ENCODE assay signal across 16 mouse cellular contexts in the genomic region with DNA sequence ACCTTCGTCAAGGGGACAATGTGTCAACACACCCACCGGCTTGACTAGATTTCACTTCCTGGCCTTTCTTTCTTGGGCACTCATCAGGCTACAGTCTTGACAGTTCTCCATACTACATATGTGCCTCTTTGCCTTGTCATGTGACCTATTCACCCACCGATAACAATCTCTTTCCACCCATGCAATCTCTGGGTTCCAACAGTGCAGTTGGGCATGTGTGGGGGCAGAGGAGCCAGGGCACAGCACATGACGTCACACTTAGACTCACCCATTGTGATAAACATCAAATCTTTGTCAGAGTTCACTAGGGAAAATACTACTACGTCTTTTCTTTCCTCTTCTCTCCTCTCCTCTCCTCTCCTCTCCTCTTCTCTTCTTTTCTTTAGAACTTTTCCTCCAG.
"Had no signal": no experiment of that assay in that cellular context is flagged by ENCODE, and none has a peak within 500 bp of the region (broad histone marks: within the 10 kb centered on the region; RNA-seq: fewer than 3 reads in every experiment).

No protein-coding gene starts in this region.

- H3K4me3 ChIP-seq: limb, embryonic 12.5 days; limb, embryonic 15.5 days; midbrain, embryonic 12.5 days; midbrain, embryonic 15.5 days; neural tube, embryonic 13.5 days had no signal

- H3K4me2 ChIP-seq: limb, embryonic 12.5 days; limb, embryonic 15.5 days; liver, embryonic 11.5 days; lung, embryonic 14.5 days; midbrain, embryonic 12.5 days; midbrain, embryonic 15.5 days; neural tube, embryonic 13.5 days had no signal

- DNase-seq: kidney, adult 8-10 months; kidney, postnatal 14 days; kidney, postnatal 4 days; left cerebral cortex, postnatal 4 days; liver, postnatal 0 days; lung, embryonic 14.5 days; retina, postnatal 1 day had no signal

- H3K27ac ChIP-seq: limb, embryonic 12.5 days; limb, embryonic 15.5 days; liver, embryonic 14.5 days; macrophage; midbrain, embryonic 12.5 days; midbrain, embryonic 15.5 days; neural tube, embryonic 13.5 days had no signal

- H3K9me3 ChIP-seq: limb, embryonic 12.5 days; limb, embryonic 15.5 days; midbrain, embryonic 12.5 days; midbrain, embryonic 15.5 days; neural tube, embryonic 13.5 days had no signal

- H3K36me3 ChIP-seq: limb, embryonic 12.5 days; limb, embryonic 15.5 days; midbrain, embryonic 12.5 days; midbrain, embryonic 15.5 days; neural tube, embryonic 13.5 days had no signal

- ATAC-seq: liver, postnatal 0 days; lung, postnatal 0 days; midbrain, embryonic 15.5 days had no signal

- H3K9ac ChIP-seq: limb, embryonic 12.5 days; limb, embryonic 15.5 days; liver, embryonic 14.5 days; liver, postnatal 0 days; lung, embryonic 14.5 days; midbrain, embryonic 12.5 days; midbrain, embryonic 15.5 days; neural tube, embryonic 13.5 days had no signal

- H3K4me1 ChIP-seq: midbrain, embryonic 15.5 days had no signal

- H3K27me3 ChIP-seq: limb, embryonic 15.5 days; midbrain, embryonic 12.5 days; midbrain, embryonic 15.5 days had no signal
